Mouse (Mus musculus): ENCODE data around the gene Figla.

The Figla gene

GRCm38 (mm10) chr6:86028601-86029322 lies 12.8 kb downstream of the Figla start, which contains the start of gene Add2:
Gene Add2, plus strand, starts transcription at chr6:86028681.
- peak; percentile 83 for DNase-seq (ENCODE audit: low spot score)

GRCm38 (mm10) chr6:86029323-86029713 lies 13.3 kb downstream of the Figla start:
- no peak for DNase-seq (ENCODE audit: low spot score)

- DNase-seq (ENCODE audit: low spot score) = no peak
Observed at GRCm38 (mm10) chr6:86031527-86031926, 15.6 kb downstream of the Figla start.

GRCm38 (mm10) chr6:86033635-86034034 lies 17.7 kb downstream of the Figla start:
- DNase-seq (ENCODE audit: low spot score) = no peak

DNA sequence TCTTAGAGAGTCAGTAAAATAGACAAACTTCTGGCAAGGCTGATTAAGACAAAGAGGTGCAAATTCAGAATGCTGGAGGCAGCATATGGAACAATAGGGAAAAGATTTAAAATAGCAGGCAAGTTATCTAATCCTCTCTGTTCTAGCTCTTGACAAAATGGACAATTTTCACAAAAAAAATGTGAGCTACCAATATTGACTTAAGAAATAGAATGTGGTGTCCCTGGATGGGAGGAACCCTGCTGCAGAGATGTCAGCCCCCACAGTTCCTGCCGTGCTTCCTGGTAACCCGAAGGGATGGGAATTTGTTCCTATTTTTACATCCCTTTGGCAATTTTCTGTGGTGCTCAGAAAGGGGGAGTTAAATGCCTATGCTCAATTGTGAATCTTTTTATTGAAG lies 22.9 kb downstream of the Figla start:
- no peak for DNase-seq (ENCODE audit: low spot score)

- DNase-seq (ENCODE audit: low spot score) = no peak
Observed at GRCm38 (mm10) chr6:86040140-86040539, 24.2 kb downstream of the Figla start.

DNA sequence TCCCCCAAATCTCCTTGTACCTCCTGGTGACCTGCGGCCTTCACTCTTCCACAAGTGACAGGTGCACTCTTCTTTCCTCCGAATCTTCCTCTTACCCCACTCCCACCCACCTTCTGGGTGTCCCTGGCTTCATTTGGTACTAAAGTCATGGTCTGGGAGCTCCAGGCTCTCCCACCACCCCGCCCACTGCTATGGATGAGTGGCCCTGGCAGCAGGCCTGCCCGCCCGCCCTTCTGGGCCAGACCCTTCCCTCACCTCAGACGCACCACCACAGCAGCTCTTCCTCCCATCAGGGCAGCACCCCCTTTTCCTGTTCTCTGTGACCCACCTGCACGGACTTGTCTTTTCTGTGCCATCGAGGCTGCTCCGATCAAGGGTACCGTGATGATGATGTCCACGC lies 31.5 kb downstream of the Figla start:
- no peak for DNase-seq (ENCODE audit: low spot score)

- DNase-seq (ENCODE audit: low spot score) = no peak
Observed at GRCm38 (mm10) chr6:86048509-86048908, 32.5 kb downstream of the Figla start.

DNA sequence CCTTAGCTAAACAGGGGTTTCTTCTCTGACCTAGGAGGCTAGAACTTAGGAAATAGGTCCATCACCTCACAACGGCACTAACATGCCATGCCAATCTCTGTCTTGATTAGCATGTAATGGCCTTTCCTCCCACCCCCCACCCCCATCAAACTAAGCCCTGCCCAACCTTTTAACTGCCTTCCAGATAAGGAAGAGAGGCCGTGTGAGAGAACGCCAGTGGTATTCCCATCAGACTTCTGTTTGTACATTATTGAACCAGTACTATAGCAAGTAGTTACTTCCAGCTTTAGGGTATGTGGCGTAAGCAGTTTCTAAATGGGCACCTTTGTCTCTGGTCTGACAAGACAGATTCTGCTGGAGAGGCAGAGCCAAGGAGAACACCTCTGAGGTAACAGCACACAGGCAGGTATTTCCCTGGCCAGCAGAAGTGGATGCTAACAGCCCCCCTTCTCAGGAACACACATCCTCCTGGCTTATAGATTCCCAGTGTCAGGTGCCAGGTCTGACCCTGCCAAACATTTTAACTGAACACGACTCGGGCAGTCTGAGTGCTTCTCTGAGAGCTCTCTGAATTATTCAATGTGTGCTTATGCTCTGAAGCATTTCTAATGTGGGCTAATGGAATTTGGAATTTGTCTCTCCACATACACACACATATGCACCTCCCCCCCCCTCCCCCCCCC lies 34.8 kb downstream of the Figla start:
- DNase-seq (ENCODE audit: low spot score) = peak; percentile 42

DNA sequence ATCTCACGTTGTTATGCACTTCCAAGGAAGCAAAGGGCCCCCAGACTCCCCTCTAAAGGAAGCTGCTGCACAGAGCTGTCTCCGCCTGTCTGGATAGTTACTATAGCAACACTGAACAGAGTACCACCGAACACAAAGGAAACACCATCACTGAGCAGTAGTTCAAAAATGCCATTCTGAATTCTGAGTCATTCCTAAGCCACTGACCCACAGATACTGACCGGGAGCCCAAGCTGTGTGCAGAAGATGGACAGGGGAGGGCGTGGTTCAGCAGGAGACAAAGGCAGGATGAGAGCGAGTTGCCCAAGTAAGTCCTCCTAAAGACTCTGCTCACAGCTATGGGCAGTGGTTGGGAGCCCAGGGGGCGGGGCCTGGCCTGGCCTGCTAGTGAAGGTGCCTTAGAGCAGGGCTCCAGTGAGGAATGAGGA lies 36.1 kb downstream of the Figla start:
- peak; percentile 73 for DNase-seq (ENCODE audit: low spot score)

DNA sequence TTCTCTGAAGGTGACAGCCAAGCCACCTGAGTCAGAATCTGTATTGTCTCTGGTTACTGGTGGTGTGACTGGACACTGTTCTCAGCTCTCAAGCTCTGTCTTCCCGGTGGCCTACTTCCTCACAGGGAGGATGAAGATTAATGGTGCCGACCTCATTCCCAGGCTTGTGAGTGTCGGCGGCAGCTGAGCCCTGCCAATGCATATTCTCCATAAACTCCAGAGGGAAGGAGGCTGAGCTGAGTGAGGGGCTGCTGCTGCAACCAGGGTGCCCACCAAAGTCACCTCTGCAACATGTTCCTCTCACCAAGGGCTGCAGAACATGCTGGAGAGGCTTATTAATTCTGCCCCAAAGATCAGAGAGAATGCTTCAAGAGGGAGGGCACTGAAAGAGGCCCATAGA lies 36.6 kb downstream of the Figla start:
- DNase-seq (ENCODE audit: low spot score) = peak; percentile 61

- peak; percentile 63 for DNase-seq (ENCODE audit: low spot score)
Observed at GRCm38 (mm10) chr6:86053099-86053498, 37.1 kb downstream of the Figla start.

DNA sequence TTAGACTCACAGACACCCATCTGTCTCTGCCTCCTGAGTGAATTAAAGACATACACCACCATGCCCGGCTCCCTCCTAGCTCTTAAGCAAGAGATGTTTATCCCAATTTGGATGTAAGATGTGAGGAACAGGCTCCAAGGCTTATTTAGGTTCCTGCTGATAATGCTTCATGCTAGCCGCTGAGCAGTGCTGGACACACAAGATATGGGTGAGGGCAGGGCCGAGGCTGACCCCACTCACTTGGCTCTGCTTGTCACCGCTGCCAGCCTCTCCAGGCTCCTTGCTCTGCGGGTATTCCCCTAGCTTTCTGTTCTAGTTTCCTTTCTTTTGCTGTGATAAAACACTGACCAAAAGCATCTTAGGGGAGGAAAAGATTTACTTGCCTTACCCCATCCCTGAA lies 37.6 kb downstream of the Figla start:
- no peak for DNase-seq (ENCODE audit: low spot score)

- DNase-seq (ENCODE audit: low spot score) = no peak
Observed at GRCm38 (mm10) chr6:86058475-86058874, 42.5 kb downstream of the Figla start.

GRCm38 (mm10) chr6:86059151-86059853 lies 43.3 kb downstream of the Figla start:
- DNase-seq (ENCODE audit: low spot score) = peak; percentile 73

- DNase-seq (ENCODE audit: low spot score) = no peak
Observed at GRCm38 (mm10) chr6:86060170-86060569, 44.2 kb downstream of the Figla start.

DNA sequence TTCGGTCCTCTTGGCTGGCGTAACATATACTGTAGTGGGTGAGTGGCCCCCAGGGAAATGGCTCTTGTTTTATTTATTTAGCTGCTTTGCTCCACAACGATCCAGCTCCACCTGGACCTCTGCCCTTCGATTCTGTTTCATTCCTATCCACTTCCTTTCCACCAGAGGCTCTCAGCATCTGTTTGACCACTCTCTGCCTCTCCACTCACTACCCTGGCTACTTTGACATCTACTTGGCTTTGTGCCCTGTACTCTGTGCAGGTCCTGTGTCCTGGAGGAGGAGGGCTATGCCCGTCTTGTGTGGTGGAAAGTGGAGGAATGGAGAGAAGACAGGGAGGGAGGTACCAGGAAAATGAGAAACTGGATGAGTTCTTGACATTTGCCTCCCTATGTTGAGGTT lies 46.3 kb downstream of the Figla start:
- DNase-seq (ENCODE audit: low spot score) = no peak

- no peak for DNase-seq (ENCODE audit: low spot score)
Observed at GRCm38 (mm10) chr6:86062684-86063083, 46.7 kb downstream of the Figla start.

GRCm38 (mm10) chr6:86064318-86065016 lies 48.5 kb downstream of the Figla start:
- DNase-seq (ENCODE audit: low spot score) = no peak

DNA sequence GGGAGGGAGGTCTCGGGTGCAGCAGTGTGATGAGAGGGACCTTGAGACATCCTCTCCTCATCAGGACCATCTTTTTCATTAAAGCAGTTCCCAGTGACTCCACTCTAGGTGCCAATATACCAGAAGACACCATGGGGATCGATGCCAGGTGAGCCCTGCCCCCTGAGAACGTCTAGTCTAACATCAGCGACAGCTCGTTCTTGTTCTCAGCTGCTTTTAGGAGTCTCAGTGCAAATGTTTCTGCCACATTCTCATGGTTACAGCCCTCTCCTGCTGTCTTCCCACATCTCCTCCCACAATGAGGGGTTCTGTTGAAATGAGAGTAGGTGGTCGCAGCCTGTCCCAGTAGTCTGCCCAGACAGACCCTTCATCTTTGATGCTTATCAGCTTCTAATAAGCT lies 50.8 kb downstream of the Figla start:
- DNase-seq (ENCODE audit: low spot score) = no peak

DNA sequence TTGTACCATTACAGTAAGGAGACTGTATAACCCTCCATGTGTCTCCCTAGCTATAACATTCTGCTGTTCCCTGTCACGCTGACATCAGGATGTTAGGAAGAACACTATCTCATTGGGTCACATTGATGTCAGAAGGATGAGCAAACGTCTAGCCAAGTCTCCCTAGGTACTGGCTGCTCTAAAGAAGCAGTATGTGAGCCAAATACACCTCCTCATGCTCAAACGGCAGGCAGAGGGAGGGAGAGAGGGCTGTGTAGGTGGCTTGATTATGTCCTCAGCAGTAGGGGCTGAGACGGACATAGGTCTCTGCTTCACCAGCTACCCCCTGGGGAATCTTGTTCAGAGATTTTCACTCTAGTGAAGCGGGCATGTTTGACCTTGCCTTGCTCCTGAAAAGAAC lies 51.2 kb downstream of the Figla start:
- DNase-seq (ENCODE audit: low spot score) = no peak

DNA sequence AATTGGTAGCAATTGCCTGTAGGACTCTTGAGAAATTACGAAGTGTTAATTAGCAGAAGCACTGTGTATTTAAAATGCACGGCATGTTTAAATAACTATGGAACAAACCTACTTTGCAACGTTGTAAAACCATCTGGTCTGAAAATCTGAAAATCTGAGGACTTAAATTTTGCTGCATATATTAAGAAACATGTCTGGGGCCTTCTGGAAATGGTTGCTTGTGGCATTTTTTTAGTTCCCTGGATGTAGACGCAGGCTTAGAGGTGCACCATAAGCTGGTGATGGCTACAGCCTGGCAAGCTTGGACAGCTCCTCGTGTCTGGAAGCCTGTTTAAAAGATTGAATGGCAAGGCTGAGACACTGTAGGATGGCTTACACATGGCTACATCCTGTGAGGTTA lies 53.0 kb downstream of the Figla start:
- no peak for DNase-seq (ENCODE audit: low spot score)

Data from retina, embryonic 14.5 days (tissue).